Mouse (Mus musculus) embryonic fibroblast, embryonic 13.5 days (primary cell): ENCODE measurements around the gene Pkp2.
"Not testable (repeated sequence)": the region's sequence is repeated elsewhere in the genome, so short reads cannot be mapped to it uniquely, and the experiment has no call there.

Experiments used
- CTCF ChIP-seq: IDR thresholded peaks from 2 replicates; pipeline ENCODE4 v1.5.1; 2011; ENCODE audit warnings: mild to moderate bottlenecking, control low read depth, low read length, moderate library complexity, borderline replicate concordance; ENCODE audit not compliant: insufficient read depth
- POLR2A ChIP-seq: IDR thresholded peaks from 2 replicates; pipeline ENCODE4 v1.6.1; 2011; ENCODE audit warnings: low read depth, mild to moderate bottlenecking, control low read depth, low read length, moderate library complexity

DNA sequence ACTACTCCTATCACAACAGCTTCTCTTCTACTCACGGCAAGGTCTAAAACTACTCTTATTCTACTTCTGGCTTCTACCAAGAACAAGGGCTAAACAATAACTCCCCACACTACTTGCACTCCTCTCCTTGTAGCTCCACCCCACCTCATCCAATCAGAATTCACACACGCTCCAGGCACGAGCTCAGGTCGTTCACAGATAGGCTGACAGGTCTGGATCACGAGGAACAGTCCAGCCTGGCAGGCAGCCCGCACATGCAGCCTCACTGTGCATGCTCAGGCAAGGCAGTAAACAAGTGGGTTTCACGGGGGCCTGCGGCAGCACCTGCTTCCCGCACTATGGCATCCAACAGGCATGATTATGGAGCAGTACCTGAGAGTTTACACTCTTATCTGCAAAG is 23.6 kb downstream of the Pkp2 start:
- not testable (repeated sequence) for TF ChIP-seq CTCF, POLR2A
